Mouse (Mus musculus): ENCODE measurements around the gene Batf.

DNA sequence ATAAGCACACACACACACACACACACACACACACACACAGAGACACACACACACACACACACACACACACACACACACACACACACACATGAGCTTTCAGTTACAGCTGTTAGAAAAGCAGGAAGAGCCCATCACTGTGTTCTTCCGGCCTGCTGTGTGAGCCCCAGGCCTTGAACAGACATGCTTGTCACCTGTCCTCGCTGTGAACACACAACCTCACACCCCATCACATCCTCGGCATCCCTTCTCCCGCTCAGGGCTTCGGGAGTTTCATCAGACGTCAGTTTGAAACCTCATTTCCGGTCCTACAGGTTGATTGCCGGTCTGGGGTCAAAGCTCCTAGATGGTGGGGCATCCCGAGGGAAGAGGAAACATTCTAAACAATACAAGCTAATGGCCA, 48.5 kb upstream of the Batf start:
- TF ChIP-seq EP300 (IDR thresholded peaks at IDR 0.05; ENCODE audit: low read depth in 1 of 2, low read length in 2 of 2): no peak
- TF ChIP-seq USF1 (IDR thresholded peaks at IDR 0.05; ENCODE audit: low read depth, low read length): no peak
